In the genomic region with DNA sequence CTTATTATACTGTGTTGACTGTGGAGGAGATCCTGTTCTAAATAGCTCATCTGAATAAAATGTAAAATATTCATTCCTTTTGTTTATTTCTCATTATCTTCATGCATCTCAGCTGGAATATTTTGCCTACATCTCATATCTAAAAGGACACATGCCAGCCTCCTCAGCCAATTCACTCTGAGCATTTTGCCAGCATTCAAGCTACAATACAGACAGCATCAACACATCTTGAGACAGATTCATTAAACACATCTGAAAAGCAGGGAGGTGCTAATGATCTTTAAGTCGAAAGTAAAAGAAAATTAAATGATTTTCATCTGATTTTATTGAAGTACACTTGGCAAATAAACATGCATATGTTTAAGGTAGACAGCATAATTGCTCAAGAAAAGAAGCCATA, we compare ENCODE assay signal across 23 mouse cellular contexts. TPM values are rescaled to one million over a fixed set of nuclear protein-coding genes. Genes with fewer than 3 reads are reported as not detected.
"Had no signal": no experiment of that assay in that cellular context is flagged by ENCODE, and none has a peak within 500 bp of the region (broad histone marks: within the 10 kb centered on the region; RNA-seq: fewer than 3 reads in every experiment).

No protein-coding gene starts in this region.

- H3K9me3 ChIP-seq: midbrain, embryonic 10.5 days; midbrain, embryonic 12.5 days; neural tube, embryonic 12.5 days; stomach, embryonic 15.5 days had no signal

- H3K36me3 ChIP-seq: midbrain, embryonic 10.5 days; midbrain, embryonic 12.5 days; neural tube, embryonic 12.5 days; stomach, embryonic 15.5 days had no signal

- DNase-seq: lung, adult 18-20 months; lung, embryonic 14.5 days; lung, postnatal 10 days; lung, postnatal 4 days; midbrain, embryonic 14.5 days; right cerebral cortex, postnatal 14 days; thymus, adult 2 months; thymus, postnatal 25 days; thymus, postnatal 4 days had no signal

- H3K27ac ChIP-seq: midbrain, embryonic 10.5 days; midbrain, embryonic 12.5 days; neural tube, embryonic 12.5 days; stomach, embryonic 15.5 days; stomach, postnatal 0 days had no signal

- H3K4me3 ChIP-seq: midbrain, embryonic 10.5 days; midbrain, embryonic 12.5 days; neural tube, embryonic 12.5 days; stomach, embryonic 15.5 days had no signal

- H3K9ac ChIP-seq: lung, embryonic 14.5 days; midbrain, embryonic 12.5 days; neural tube, embryonic 12.5 days; stomach, embryonic 15.5 days had no signal

- ATAC-seq: midbrain, embryonic 16.5 days had no signal

- H3K4me2 ChIP-seq: lung, embryonic 14.5 days; midbrain, embryonic 12.5 days; neural tube, embryonic 12.5 days; stomach, embryonic 15.5 days had no signal

- H3K27me3 ChIP-seq: midbrain, embryonic 12.5 days; neural tube, embryonic 12.5 days; stomach, embryonic 15.5 days had no signal

- H3K4me1 ChIP-seq: midbrain, embryonic 10.5 days; midbrain, embryonic 12.5 days; neural tube, embryonic 12.5 days; stomach, embryonic 15.5 days had no signal

RNA-seq across cellular contexts. Expression of a gene that starts 48.2 kb away (rescaled TPM):
- total RNA-seq: megakaryocyte, adult 5-6 weeks; megakaryocyte-erythroid progenitor cell, adult 5-6 weeks; neutrophil, adult 5-6 weeks had no signal
- polyA plus RNA-seq: lung, embryonic 14.5 days; lung, embryonic 16.5 days; midbrain, embryonic 10.5 days; midbrain, embryonic 12.5 days; midbrain, embryonic 14.5 days; midbrain, embryonic 16.5 days; neural tube, embryonic 12.5 days; neural tube, embryonic 14.5 days; spleen, adult 2 months; stomach, embryonic 15.5 days; stomach, postnatal 0 days; testis, adult 2 months; thymus, adult 2 months; urinary bladder, adult 2 months had no signal
